Mouse (Mus musculus): ENCODE data around the gene Skap1.

DNA sequence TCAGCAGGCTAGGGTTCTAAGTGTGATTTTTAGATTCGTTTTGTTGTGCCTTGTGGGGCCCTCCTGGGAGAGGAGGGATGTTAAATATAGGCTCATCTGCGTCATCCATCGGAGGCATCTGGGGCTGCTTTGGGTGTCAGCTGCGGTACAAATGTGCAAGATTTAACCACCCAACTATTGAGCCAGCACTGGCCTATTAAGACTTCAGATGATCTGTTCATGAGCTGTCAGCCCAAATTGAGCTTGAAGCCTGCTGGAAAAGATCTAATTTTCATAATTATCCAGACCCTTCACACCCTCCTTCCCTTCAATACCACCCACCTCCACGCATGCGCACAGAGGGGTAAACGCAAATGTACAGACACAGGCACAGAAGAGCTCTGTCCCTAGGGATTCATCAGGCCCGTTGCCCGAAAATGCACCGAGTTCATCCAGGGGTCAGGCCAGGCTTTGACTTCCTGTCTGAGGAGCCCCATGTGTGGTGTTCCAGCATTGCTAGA is 181.2 kb downstream of the Skap1 start:
- no peak for TF ChIP-seq POLR2A (IDR thresholded peaks at IDR 0.05; ENCODE audit: low read depth, low read length)
- no peak for TF ChIP-seq CTCF (IDR thresholded peaks at IDR 0.05; ENCODE audit: extremely low read depth, insufficient read length, insufficient replicate concordance, low read depth, low read length)

Data from small intestine, adult 2 months (tissue).